Mouse (Mus musculus) c-Kit-positive CD71-positive TER-119-positive erythroid progenitor cells, embryonic 14.5 days (primary cell): Measurements from ENCODE around the gene Adssl1.

ENCODE experiments used
- DNase-seq: peaks from one replicate; pipeline ENCODE4 v3.0.0-alpha.2; 2013; ENCODE audit warnings: low spot score

Adssl1 gene

GRCm38 (mm10) chr12:112619686-112620353 is at the start of gene Adssl1:
Gene Adssl1 (plus strand): TSS chr12:112620045.
- no peak for DNase-seq

GRCm38 (mm10) chr12:112570160-112570559 is 49.7 kb upstream of the Adssl1 start:
- no peak for DNase-seq

GRCm38 (mm10) chr12:112571064-112571463 is 48.8 kb upstream of the Adssl1 start:
- no peak for DNase-seq

- DNase-seq: no peak
Observed at GRCm38 (mm10) chr12:112575274-112575986, 44.4 kb upstream of the Adssl1 start.

- no peak for DNase-seq
Observed at GRCm38 (mm10) chr12:112576341-112576740, 43.5 kb upstream of the Adssl1 start.

GRCm38 (mm10) chr12:112576749-112577148 is 43.1 kb upstream of the Adssl1 start:
- no peak for DNase-seq

GRCm38 (mm10) chr12:112578296-112579090 is 41.4 kb upstream of the Adssl1 start:
- DNase-seq: no peak

GRCm38 (mm10) chr12:112579430-112579829 is 40.4 kb upstream of the Adssl1 start:
- DNase-seq: no peak

- no peak for DNase-seq
Observed at GRCm38 (mm10) chr12:112579926-112580325, 39.9 kb upstream of the Adssl1 start.

GRCm38 (mm10) chr12:112581113-112581512 is 38.7 kb upstream of the Adssl1 start:
- no peak for DNase-seq

- no peak for DNase-seq
Observed at GRCm38 (mm10) chr12:112584954-112585353, 34.9 kb upstream of the Adssl1 start.

GRCm38 (mm10) chr12:112585924-112586538 is 33.8 kb upstream of the Adssl1 start:
- DNase-seq: no peak

- DNase-seq: no peak
Observed at GRCm38 (mm10) chr12:112587125-112588124, 32.4 kb upstream of the Adssl1 start.

- DNase-seq: peak; percentile 18
Observed at GRCm38 (mm10) chr12:112588426-112589256, 31.2 kb upstream of the Adssl1 start, which contains the start of gene Inf2. Gene Inf2 (plus strand): TSS chr12:112588784.

- DNase-seq: no peak
Observed at GRCm38 (mm10) chr12:112589491-112590191, 30.2 kb upstream of the Adssl1 start.

- DNase-seq: no peak
Observed at GRCm38 (mm10) chr12:112590566-112591239, 29.1 kb upstream of the Adssl1 start.

GRCm38 (mm10) chr12:112591240-112591639 is 28.6 kb upstream of the Adssl1 start:
- DNase-seq: no peak

- DNase-seq: no peak
Observed at GRCm38 (mm10) chr12:112591730-112592129, 28.1 kb upstream of the Adssl1 start.
